Mouse (Mus musculus): Measurements from ENCODE around the gene Dusp6. TPM values are rescaled to one million over a fixed set of nuclear protein-coding genes. Genes with fewer than 3 reads are reported as not detected.

The Dusp6 gene
- polyA plus RNA-seq, 1 experiment from 2014 or later: 38.2 TPM

DNA sequence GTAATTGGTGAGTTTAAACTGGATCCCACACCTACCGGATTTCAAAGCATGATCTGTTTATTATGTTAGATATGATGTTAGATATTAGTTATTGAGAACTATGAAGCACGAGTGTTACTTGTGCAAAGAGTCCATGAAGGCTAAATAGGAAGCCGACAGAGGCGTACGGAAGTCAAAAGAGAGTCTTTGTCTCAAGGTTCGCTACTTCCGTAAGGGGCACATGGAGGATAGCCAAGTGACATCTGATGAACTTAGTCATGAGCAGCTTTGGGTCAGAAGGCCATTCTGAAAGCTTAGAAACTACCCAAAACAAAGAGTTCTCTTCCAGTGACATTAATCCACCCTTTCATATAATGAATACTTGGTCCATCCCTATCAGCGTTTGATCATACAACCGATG lies 27.9 kb upstream of the Dusp6 start:
- 91% methylated on average over 9 of the region's 9 CpGs for WGBS
- no peak for DNase-seq (ENCODE audit: low spot score)
- Histone ChIP-seq H3K4me1 (replicated peaks) (0 out of 2 replicates have a peak, but pooled peaks cover 8% of the 10 kb centered on the region), H3K36me3 (no peaks in the 10 kb centered on the region), H3K4me3 (no peak overlapping the region), H3K9me3 (0 out of 2 replicates have a peak, but pooled peaks cover under 1% of the 10 kb centered on the region), H3K27ac (no peak overlapping the region), H3K27me3 (ENCODE audit: insufficient read depth, poor library complexity, severe bottlenecking) (0 out of 2 replicates have a peak, but pooled peaks cover 3% of the 10 kb centered on the region)

DNA sequence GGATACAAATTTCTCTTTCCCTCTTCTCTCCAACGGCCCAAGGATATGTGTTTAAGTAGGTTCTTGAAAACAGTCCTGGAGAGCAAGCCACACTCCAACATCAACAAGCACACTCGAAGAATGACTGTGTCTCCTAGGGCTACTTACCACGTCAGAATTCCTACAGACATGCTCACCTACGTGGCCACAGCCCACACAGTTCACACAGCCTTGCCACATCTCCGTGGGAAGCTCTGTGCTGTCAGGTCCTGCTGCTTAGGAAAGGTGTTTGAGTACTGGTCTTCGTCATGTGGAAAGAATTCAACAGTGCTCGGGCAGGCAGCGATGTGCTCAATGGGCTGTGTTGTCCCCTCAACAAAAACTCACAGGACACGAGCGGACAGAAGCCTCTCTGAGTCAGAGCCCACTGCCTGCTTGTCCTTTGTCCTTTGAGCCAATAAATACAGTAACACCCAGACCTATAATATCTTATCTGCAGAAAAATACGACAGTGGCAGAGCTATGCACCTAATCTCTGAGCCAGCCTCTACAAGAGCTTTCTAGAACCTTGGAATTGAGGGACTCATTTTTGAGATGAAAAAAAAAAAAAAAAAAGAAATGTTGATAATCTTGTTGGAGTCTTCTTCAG lies 25.7 kb upstream of the Dusp6 start:
- no peak for DNase-seq (ENCODE audit: low spot score)
- H3K9me3 ChIP-seq: 0 out of 2 replicates have a peak, but pooled peaks cover 3% of the 10 kb centered on the region
- no peak overlapping the region for H3K27ac ChIP-seq
- WGBS: 78% methylated on average over 11 of the region's 11 CpGs
- no peak overlapping the region for H3K4me3 ChIP-seq
- no peaks in the 10 kb centered on the region for H3K27me3 ChIP-seq (ENCODE audit: insufficient read depth, poor library complexity, severe bottlenecking)
- no peaks in the 10 kb centered on the region for H3K36me3 ChIP-seq
- peaks cover 16% of the 10 kb centered on the region for H3K4me1 ChIP-seq (replicated peaks)

DNA sequence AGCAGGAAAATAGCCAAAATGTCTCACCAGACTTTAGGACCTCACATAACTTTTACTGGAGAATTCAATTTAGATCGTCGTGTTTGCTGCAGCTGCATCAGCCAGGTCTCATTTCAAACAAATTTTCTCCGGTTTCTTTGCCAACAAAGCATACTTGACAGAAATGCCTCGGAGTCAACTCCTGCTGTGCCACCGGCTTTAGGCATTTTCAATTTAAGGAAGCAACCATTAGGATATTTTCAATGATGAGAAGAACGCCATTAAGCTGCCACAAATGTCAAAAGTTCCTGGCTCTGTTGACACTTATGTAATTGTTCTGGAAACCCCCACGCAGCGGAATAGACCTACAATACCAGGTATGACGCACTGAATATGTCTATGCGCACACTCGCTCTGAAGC lies 24.5 kb upstream of the Dusp6 start:
- 0 out of 2 replicates have a peak, but pooled peaks cover 3% of the 10 kb centered on the region for H3K9me3 ChIP-seq
- DNase-seq (ENCODE audit: low spot score): no peak
- H3K4me1 ChIP-seq (replicated peaks): peaks cover 11% of the 10 kb centered on the region
- WGBS: 63% methylated on average over 11 of the region's 11 CpGs
- no peaks in the 10 kb centered on the region for H3K27me3 ChIP-seq (ENCODE audit: insufficient read depth, poor library complexity, severe bottlenecking)
- no peak overlapping the region for H3K27ac ChIP-seq
- H3K36me3 ChIP-seq: no peaks in the 10 kb centered on the region
- H3K4me3 ChIP-seq: no peak overlapping the region

DNA sequence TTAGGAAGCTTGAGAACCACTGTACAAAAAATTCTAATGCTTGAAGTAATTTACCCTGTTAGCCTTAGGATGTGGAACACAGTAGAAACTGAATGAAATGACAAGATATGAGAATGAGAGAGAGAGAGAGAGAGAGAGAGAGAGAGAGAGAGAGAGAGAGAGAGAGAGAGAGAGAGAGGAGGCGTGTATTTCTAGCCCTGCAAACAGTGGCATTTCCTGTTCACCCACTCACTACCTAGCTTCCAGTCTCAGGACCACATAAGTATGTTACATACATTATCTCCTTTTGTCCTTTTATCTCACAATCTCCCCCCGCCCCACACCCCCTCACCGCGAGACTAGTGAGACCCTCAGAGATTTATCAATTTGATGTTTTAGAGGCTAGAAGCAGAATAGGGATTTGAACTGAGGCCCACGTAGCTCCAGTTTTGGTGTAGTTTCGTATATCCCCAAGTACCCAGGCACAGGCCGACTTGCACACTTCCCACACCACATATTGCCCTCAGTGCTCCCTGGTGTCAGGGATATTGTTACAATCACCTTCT lies 21.7 kb upstream of the Dusp6 start:
- H3K27ac ChIP-seq: no peak overlapping the region
- 88% methylated on average over 7 of the region's 7 CpGs for WGBS
- no peak for DNase-seq (ENCODE audit: low spot score)
- H3K27me3 ChIP-seq (ENCODE audit: insufficient read depth, poor library complexity, severe bottlenecking): no peaks in the 10 kb centered on the region
- H3K4me3 ChIP-seq: no peak overlapping the region
- 0 out of 2 replicates have a peak, but pooled peaks cover 3% of the 10 kb centered on the region for H3K9me3 ChIP-seq
- peaks cover 11% of the 10 kb centered on the region for H3K4me1 ChIP-seq (replicated peaks)
- no peaks in the 10 kb centered on the region for H3K36me3 ChIP-seq

DNA sequence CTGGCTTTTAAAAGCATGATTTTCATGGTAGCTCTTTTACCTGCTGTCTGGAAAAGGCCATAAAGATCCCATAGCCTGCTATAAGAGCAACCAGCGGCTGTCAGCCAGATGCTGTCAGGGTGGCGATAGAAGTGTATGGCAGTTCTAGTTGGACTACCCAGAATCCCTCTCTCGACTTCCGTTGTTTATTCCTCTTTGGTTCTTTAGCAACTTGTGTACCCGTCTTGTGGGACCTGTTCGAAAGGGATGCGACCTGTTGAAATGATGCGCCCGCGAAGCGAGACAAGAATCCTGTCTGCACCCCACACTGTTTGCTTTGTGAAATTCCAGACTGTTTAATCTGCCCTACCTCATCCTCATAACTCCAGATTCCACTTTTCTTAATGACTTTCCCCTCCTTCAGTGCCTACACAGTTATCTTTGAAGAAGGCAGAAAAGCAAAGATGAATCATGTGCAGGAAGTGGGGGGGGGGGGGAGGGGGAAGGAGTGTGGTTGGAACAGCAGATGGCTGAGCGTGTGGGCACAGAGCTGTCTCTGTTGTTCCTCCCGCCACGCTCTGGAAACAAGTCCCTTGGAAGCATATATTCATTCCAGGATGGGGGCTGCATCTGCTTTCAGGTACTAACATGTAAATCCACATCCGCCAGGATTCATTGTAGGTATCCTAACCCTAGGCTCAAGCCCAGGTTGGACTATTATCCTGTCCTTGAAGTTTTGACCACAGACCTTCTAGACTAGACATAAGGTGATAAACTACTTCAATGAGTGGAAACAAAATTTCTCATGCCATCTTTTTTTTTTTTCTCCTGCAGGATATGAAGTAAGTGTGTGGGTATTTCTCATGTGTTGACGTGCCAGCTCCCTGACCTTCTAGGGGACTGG lies 21.0 kb upstream of the Dusp6 start:
- no peaks in the 10 kb centered on the region for H3K27me3 ChIP-seq (ENCODE audit: insufficient read depth, poor library complexity, severe bottlenecking)
- DNase-seq (ENCODE audit: low spot score): no peak
- no peak overlapping the region for H3K27ac ChIP-seq
- H3K4me1 ChIP-seq (replicated peaks): peaks cover 11% of the 10 kb centered on the region
- H3K4me3 ChIP-seq: no peak overlapping the region
- no peaks in the 10 kb centered on the region for H3K36me3 ChIP-seq
- 0 out of 2 replicates have a peak, but pooled peaks cover 3% of the 10 kb centered on the region for H3K9me3 ChIP-seq
- 83% methylated on average over 16 of the region's 16 CpGs for WGBS

DNA sequence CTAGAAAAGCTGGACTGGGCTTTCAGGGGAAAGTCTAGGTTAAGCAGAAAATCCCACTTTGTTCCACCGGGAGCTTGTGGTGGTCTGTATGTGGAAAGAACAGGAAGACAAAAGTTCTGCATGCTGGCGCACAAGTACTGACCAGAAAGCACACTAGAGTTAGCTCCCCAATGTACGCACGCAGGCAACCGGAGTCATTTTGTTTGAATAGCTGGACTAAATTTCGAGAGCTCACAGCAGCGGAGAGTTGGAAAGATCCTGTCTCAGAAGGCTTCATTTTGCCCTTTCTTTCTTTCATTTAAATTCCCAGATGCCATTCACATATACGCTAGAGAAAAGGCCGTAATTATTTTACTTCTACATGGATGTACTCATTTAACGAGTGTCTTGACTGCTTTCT lies 20.3 kb upstream of the Dusp6 start:
- 0 out of 2 replicates have a peak, but pooled peaks cover 3% of the 10 kb centered on the region for H3K9me3 ChIP-seq
- no peak for DNase-seq (ENCODE audit: low spot score)
- H3K36me3 ChIP-seq: no peaks in the 10 kb centered on the region
- 81% methylated on average over 10 of the region's 10 CpGs for WGBS
- H3K27ac ChIP-seq: no peak overlapping the region
- peaks cover 11% of the 10 kb centered on the region for H3K4me1 ChIP-seq (replicated peaks)
- no peaks in the 10 kb centered on the region for H3K27me3 ChIP-seq (ENCODE audit: insufficient read depth, poor library complexity, severe bottlenecking)
- no peak overlapping the region for H3K4me3 ChIP-seq

DNA sequence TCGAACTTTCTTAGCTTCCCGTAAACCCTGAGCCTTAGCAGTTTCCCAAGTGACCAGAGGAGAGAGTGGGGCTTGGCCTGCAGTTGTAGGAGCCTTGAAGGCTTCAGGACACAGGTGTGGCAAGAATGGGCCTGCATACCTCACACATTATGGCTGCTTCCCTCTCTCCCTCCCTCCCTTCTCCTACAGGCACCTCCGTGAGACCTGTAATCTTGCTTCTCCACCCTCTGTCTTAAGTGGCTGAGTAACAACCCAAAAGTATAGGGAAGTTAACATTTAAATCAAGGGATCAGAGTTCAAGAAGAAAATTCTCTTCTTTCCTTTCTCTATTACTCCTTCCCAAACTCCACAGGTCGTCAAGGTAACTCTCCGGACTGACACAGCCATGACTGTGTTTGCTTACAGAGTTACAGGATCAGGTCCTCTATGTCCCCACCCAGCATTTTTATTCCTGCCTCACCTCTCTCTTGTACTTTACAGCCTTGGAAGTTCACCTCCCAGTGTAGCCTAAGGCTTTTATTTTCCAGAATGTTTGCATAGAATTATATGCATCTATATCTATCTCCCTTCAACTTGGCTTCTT lies 19.0 kb upstream of the Dusp6 start:
- 0 out of 2 replicates have a peak, but pooled peaks cover 3% of the 10 kb centered on the region for H3K9me3 ChIP-seq
- H3K4me1 ChIP-seq (replicated peaks): peaks cover 11% of the 10 kb centered on the region
- no peak overlapping the region for H3K27ac ChIP-seq
- DNase-seq (ENCODE audit: low spot score): no peak
- no peaks in the 10 kb centered on the region for H3K36me3 ChIP-seq
- H3K27me3 ChIP-seq (ENCODE audit: insufficient read depth, poor library complexity, severe bottlenecking): no peaks in the 10 kb centered on the region
- no peak overlapping the region for H3K4me3 ChIP-seq
- 75% methylated on average over 5 of the region's 5 CpGs for WGBS

DNA sequence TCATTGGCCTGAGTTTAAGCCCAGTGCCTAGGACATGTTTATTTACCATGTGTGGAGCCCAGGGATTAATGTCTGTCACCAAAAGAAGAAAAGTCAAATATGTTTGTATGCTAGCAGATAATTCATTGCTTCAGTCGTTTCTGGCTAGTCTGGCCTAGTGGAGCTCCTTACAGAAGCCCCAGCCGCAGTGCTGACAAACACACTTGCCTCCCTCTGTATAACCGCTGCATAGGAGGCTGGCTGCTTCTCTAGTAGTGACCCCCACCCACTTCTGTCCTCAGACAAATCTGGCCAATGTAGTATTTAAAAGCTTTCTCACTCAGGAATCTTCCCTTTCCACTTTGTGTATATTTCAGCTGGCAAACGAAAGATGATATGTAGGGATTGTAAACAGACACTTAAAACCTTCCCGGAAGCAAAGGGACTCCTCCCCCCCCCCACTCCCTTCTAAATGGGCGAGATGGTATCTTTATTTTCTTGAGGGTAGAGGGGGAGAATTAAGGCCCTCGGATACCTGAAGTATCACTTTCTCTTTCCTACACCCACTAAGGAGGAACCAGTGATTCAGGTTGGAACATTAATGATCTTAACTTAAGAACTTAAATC lies 18.3 kb upstream of the Dusp6 start:
- no peak overlapping the region for H3K4me3 ChIP-seq
- H3K4me1 ChIP-seq (replicated peaks): peaks cover 11% of the 10 kb centered on the region
- no peaks in the 10 kb centered on the region for H3K27me3 ChIP-seq (ENCODE audit: insufficient read depth, poor library complexity, severe bottlenecking)
- H3K27ac ChIP-seq: no peak overlapping the region
- WGBS: 53% methylated on average over 7 of the region's 7 CpGs
- no peaks in the 10 kb centered on the region for H3K36me3 ChIP-seq
- 0 out of 2 replicates have a peak, but pooled peaks cover 3% of the 10 kb centered on the region for H3K9me3 ChIP-seq
- DNase-seq (ENCODE audit: low spot score): no peak

DNA sequence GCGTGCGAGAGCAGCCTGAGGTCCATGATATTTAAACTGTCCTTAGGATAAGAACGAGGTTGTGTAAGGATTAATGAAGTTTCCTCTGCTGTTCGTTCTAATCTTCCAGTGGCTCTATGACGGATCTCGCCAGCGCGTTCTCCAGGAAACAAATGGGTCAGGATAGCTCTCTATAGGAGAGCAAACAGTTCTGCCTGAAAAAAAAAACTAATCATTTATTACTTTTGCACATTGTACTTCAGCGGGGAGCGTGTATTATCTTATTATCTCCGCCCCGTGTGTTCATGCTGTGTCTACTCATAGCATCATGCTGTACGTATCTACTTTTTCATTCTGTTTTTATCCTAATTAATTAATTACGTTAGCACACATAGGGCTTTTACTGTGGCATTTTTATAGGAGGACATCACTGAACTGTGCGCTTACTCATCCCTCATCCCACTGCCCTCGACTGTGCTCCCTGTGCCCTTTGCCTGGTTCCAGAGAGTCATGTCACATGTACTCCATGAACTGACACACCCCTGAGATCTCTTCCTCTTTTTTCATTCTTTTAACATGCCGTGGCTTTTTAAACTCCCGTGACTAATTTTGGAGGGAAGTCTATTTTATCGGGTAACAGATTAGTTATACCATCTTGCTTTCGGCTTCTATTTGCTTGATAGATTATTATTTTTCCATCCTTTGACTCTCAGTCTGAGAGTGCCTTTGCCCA lies 16.1 kb upstream of the Dusp6 start:
- Histone ChIP-seq H3K27ac (0 out of 2 replicates have a peak overlapping the region, but pooled peaks have one; percentile 12), H3K36me3 (no peaks in the 10 kb centered on the region), H3K4me3 (no peak overlapping the region), H3K9me3 (no peaks in the 10 kb centered on the region), H3K27me3 (ENCODE audit: insufficient read depth, poor library complexity, severe bottlenecking) (no peaks in the 10 kb centered on the region; the same call in 1 of the 2 replicates), H3K4me1 (replicated peaks) (peaks cover 6% of the 10 kb centered on the region)
- 87% methylated on average over 20 of the region's 20 CpGs for WGBS
- DNase-seq (ENCODE audit: low spot score): no peak

DNA sequence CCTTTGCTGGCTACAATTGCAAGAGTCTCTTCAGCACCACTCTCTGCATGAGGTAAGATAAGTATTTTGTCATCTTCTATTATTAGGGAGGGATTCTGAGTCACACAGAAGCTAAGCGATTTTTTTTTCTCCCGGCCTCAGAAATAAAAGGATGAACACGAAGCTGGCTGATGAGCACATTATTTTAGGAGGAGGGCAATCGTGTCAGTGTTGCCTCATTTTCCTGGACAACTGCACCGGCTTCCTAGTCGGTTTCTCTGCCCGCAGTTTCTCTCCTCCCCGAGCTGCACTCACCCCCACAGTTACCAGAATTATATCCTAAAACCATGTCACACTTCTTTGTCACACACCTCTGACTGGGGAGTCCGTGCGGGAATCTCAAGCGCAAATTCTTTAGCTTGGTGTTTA lies 12.2 kb upstream of the Dusp6 start:
- H3K9me3 ChIP-seq: no peaks in the 10 kb centered on the region
- WGBS: 79% methylated on average over 11 of the region's 11 CpGs

DNA sequence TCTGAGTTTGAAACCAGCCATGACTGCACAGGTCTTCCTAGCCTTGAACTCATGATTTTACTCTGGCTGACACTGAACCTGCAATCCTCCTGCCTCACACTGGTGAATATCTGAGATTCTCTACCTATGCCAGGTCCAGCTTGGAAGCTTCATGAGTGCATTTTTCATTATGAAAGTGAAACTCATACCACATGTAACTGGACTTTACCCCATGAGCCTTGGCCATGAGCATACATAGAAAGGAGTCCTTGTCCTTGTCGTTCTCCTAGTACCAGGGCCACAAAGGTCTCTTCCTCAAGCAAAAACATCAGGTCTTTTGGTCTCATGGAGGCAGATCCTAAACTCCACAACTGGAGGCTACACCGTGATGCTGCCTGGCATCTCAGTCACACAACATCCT lies 9.6 kb upstream of the Dusp6 start:
- no peak overlapping the region for H3K27ac ChIP-seq
- no peak for DNase-seq (ENCODE audit: low spot score)

More for the DNA sequence above, 12.2 kb upstream of the Dusp6 start:
- Histone ChIP-seq H3K36me3 (no peaks in the 10 kb centered on the region), H3K27ac (no peak overlapping the region), H3K27me3 (ENCODE audit: insufficient read depth, poor library complexity, severe bottlenecking) (no peaks in the 10 kb centered on the region; the same call in 1 of the 2 replicates), H3K4me1 (replicated peaks) (no peaks in the 10 kb centered on the region), H3K4me3 (no peak overlapping the region)
- DNase-seq (ENCODE audit: low spot score): no peak

More for the DNA sequence above, 9.6 kb upstream of the Dusp6 start:
- no peaks in the 10 kb centered on the region; the same call in 1 of the 2 replicates for H3K27me3 ChIP-seq (ENCODE audit: insufficient read depth, poor library complexity, severe bottlenecking)
- H3K36me3 ChIP-seq: no peaks in the 10 kb centered on the region
- no peak overlapping the region for H3K4me3 ChIP-seq
- H3K4me1 ChIP-seq (replicated peaks): 0 out of 2 replicates have a peak, but pooled peaks cover 3% of the 10 kb centered on the region
- 81% methylated on average over 2 of the region's 2 CpGs for WGBS
- H3K9me3 ChIP-seq: no peaks in the 10 kb centered on the region

All from hindbrain, embryonic 10.5 days (tissue).